Mouse (Mus musculus) megakaryocyte progenitor cell, adult 5-6 weeks (primary cell): ENCODE data around the gene Gzmf. TPM values are rescaled to one million over a fixed set of nuclear protein-coding genes. Genes with fewer than 3 reads are reported as not detected.
A peak's percentile ranks its signal among the peaks of the same experiment; 100 is the strongest.
"Not testable (repeated sequence)": the region's sequence is repeated elsewhere in the genome, so short reads cannot be mapped to it uniquely, and the experiment has no call there.

ENCODE experiments used
- ATAC-seq: replicated peaks from 2 replicates; pipeline ENCODE4 v1.8.0; 2016; ENCODE audit warnings: mild to moderate bottlenecking, moderate TSS enrichment, inconsistent platforms; ENCODE audit not compliant: poor library complexity
- total RNA-seq, 2 experiments: library from RNA; stranded (forward) in 1 of 2; stranded (reverse) in 1 of 2; fragments of 157-497, 149-512 nt in 1 of 2; fragments of 200-1000 nt in 1 of 2; gene quantifications; 2 replicates each; pipeline versions ENCODE4 v1.2.3 to v1.2.4; 2015 to 2017

Gene Gzmf
- total RNA-seq (2015) (not detected in 2 replicates), total RNA-seq (2017) (not detected in 2 replicates)

- no peak for ATAC-seq
Measured at GRCm38 (mm10) chr14:56211317-56211716, at the start of gene Gzmf. Gene Gzmf, minus strand, starts transcription at chr14:56211417.

GRCm38 (mm10) chr14:56240409-56240808 lies 29.2 kb upstream of the Gzmf start:
- 0 out of 2 replicates have a peak, but pooled peaks have one; percentile 34 for ATAC-seq

- ATAC-seq: no peak
Measured at GRCm38 (mm10) chr14:56234556-56234955, 23.3 kb upstream of the Gzmf start, which contains the start of gene Gzmc. Gene Gzmc, minus strand, starts transcription at chr14:56234656.

GRCm38 (mm10) chr14:56205613-56206012 lies 5.6 kb downstream of the Gzmf start:
- no peak for ATAC-seq

GRCm38 (mm10) chr14:56205021-56205420 lies 6.2 kb downstream of the Gzmf start:
- peak; percentile 84 for ATAC-seq

- peak; percentile 80 for ATAC-seq
Measured at GRCm38 (mm10) chr14:56203975-56204374, 7.2 kb downstream of the Gzmf start.

GRCm38 (mm10) chr14:56186946-56187345 lies 24.3 kb downstream of the Gzmf start:
- ATAC-seq: no peak

- no peak for ATAC-seq
Measured at GRCm38 (mm10) chr14:56186521-56186920, 24.7 kb downstream of the Gzmf start.

GRCm38 (mm10) chr14:56177651-56178050 lies 33.6 kb downstream of the Gzmf start:
- ATAC-seq: peak; percentile 55; the same call in 1 of the 2 replicates

- no peak for ATAC-seq
Measured at GRCm38 (mm10) chr14:56174499-56174898, 36.7 kb downstream of the Gzmf start, which contains the start of gene Gzmn. Gene Gzmn, minus strand, starts transcription at chr14:56174599.

GRCm38 (mm10) chr14:56173396-56173795 lies 37.8 kb downstream of the Gzmf start:
- no peak for ATAC-seq

- ATAC-seq: no peak
Measured at GRCm38 (mm10) chr14:56172744-56173143, 38.5 kb downstream of the Gzmf start.

- ATAC-seq: no peak
Measured at GRCm38 (mm10) chr14:56168009-56168408, 43.2 kb downstream of the Gzmf start.

- no peak for ATAC-seq
Measured at GRCm38 (mm10) chr14:56162109-56162508, 49.1 kb downstream of the Gzmf start.

- ATAC-seq: not testable (repeated sequence)
Measured at GRCm38 (mm10) chr14:56159479-56159878, 51.7 kb downstream of the Gzmf start, which contains the start of gene Gzmg. Gene Gzmg, minus strand, starts transcription at chr14:56159579.

- ATAC-seq: no peak
Measured at GRCm38 (mm10) chr14:56155340-56155739, 55.9 kb downstream of the Gzmf start.

Other genes with a start within 250 kb of the Gzmf start
- gene Mcpt1, start 193.4 kb downstream of the Gzmf start, total RNA-seq (2015): not detected in 2 replicates
- not detected in 2 replicates for gene Mcpt1, start 193.4 kb downstream of the Gzmf start, total RNA-seq (2017)
- not detected in 2 replicates for gene Mcpt9, start 180.9 kb downstream of the Gzmf start, total RNA-seq (2015)
- not detected in 2 replicates for gene Mcpt9, start 180.9 kb downstream of the Gzmf start, total RNA-seq (2017)
- gene Mcpt2, start 169.4 kb downstream of the Gzmf start, total RNA-seq (2015): not detected in 2 replicates
- not detected in 2 replicates for gene Mcpt2, start 169.4 kb downstream of the Gzmf start, total RNA-seq (2017)
- not detected in 2 replicates for gene Mcpt4, start 149.1 kb downstream of the Gzmf start, total RNA-seq (2015)
- gene Mcpt4, start 149.1 kb downstream of the Gzmf start, total RNA-seq (2017): not detected in 2 replicates
- 83.3 and 112 TPM in 2 replicates for gene Mcpt8, start 126.1 kb downstream of the Gzmf start, total RNA-seq (2015)
- 23.6 and 30.6 TPM in 2 replicates for gene Mcpt8, start 126.1 kb downstream of the Gzmf start, total RNA-seq (2017)
- 4,330 and 4,812 TPM in 2 replicates for gene Ctsg, start 108.8 kb downstream of the Gzmf start, total RNA-seq (2015)
- 4,060 and 4,327 TPM in 2 replicates for gene Ctsg, start 108.8 kb downstream of the Gzmf start, total RNA-seq (2017)
- not detected in 2 replicates for gene Gzme, start 90.8 kb downstream of the Gzmf start, total RNA-seq (2015)
- not detected in 2 replicates for gene Gzme, start 90.8 kb downstream of the Gzmf start, total RNA-seq (2017)
- gene Gzmd, start 78.8 kb downstream of the Gzmf start, total RNA-seq (2015): 0.37 TPM in 1 of 2 replicates, not detected in the other
- not detected in 2 replicates for gene Gzmd, start 78.8 kb downstream of the Gzmf start, total RNA-seq (2017)
- gene Gzmg, start 51.8 kb downstream of the Gzmf start, total RNA-seq (2015): not detected in 2 replicates
- gene Gzmg, start 51.8 kb downstream of the Gzmf start, total RNA-seq (2017): not detected in 2 replicates
- gene Gzmn, start 36.8 kb downstream of the Gzmf start, total RNA-seq (2015): not detected in 2 replicates
- gene Gzmn, start 36.8 kb downstream of the Gzmf start, total RNA-seq (2017): not detected in 2 replicates
- not detected in 2 replicates for gene Gzmc, start 23.2 kb upstream of the Gzmf start, total RNA-seq (2015)
- gene Gzmc, start 23.2 kb upstream of the Gzmf start, total RNA-seq (2017): not detected in 2 replicates
- gene Gzmb, start 50.8 kb upstream of the Gzmf start, total RNA-seq (2015): 3.5 TPM in 2 replicates
- 1.1 TPM in 2 replicates for gene Gzmb, start 50.8 kb upstream of the Gzmf start, total RNA-seq (2017)
- gene Atp12a, start 153.7 kb upstream of the Gzmf start, total RNA-seq (2015): not detected in 2 replicates
- not detected in 2 replicates for gene Atp12a, start 153.7 kb upstream of the Gzmf start, total RNA-seq (2017)
- 4.4 and 6.4 TPM in 2 replicates for gene Rnf17, start 191.2 kb upstream of the Gzmf start, total RNA-seq (2015)
- 3.5 and 7.8 TPM in 2 replicates for gene Rnf17, start 191.2 kb upstream of the Gzmf start, total RNA-seq (2017)